Mouse (Mus musculus) hindlimb bud, embryonic 11.5 days (tissue): ENCODE measurements around the gene Pih1d1.
"Not testable (repeated sequence)": the region's sequence is repeated elsewhere in the genome, so short reads cannot be mapped to it uniquely, and the experiment has no call there.

Experiments
- DNase-seq: peaks from one replicate; pipeline ENCODE4 v3.0.0-alpha.2; 2012; ENCODE audit warnings: low read depth, low spot score; ENCODE audit errors: extremely low spot score

The Pih1d1 gene

DNA sequence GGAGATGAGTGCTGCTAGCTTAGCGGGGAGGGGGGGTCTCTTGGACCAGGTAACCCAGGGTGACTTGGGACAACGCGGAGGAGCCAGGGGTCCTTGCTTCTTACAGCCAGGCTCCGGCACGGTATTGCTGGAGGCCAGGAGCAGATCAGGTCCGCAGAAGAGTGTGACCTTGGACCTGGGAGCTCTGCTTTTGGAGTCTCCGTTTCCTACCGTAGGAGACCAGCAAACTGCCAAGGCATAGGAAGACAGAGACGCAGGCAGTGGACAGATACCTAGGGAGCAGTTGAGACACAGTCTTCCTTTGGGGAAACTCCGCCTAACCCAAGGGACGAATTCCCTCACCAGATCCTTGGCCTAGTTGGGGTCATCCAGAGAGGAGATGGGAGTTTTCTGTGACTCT lies 11.6 kb downstream of the Pih1d1 start:
- DNase-seq: no peak

DNA sequence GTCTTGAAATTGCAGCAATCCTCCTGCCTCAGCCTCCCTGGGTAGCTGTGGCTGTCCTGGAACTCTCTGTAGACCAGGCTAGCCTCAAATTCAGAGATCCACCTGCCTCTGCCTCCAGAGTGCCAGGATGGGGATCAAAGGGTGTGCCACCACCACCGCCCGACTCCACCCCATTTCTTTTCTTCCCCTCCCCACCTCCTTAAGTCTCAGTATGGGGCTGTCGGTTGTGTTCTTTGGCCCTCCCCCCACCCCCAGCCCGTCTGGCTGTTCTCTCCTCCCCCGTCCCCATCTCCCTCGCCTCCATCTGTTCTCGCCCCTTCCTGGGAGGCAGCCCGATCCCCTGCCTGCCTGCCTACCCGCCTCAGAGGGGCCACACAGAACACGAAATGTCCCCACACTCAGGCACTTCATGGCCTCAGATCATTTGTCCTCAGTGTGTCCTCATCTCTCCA lies 12.9 kb downstream of the Pih1d1 start:
- DNase-seq: no peak

DNA sequence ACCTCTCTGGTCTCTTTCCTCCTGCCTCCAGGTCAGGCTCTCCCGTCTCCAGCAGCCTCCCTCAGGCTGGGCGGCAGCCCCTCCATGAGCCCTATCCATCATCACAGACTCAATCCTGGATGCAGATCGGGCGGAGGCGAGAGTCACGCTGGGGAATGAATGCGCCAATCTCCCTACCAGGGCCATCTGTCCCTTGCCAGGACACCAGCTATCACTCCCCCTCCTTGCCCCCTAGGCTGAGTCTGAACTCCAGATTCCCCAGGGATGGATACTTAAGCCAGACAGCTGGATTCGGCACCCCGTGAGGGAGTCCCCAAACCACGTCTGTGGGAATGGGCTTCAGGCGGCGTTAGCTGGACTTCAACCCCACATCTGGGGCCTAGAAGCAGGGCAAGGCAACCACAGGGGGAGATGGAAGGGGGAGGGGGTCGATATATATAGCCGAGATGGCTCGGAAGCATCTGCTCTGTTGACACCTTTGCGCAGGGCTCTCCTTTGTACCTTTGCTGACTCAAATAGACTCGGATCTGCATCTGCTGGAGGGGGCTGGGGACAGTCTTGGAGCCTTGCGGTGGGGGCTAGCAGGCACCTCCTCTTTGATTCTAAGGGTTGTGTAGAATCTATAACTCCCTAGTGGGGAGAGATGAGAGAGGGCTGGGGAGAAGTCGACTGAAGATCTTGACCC lies 13.8 kb downstream of the Pih1d1 start:
- no peak for DNase-seq

DNA sequence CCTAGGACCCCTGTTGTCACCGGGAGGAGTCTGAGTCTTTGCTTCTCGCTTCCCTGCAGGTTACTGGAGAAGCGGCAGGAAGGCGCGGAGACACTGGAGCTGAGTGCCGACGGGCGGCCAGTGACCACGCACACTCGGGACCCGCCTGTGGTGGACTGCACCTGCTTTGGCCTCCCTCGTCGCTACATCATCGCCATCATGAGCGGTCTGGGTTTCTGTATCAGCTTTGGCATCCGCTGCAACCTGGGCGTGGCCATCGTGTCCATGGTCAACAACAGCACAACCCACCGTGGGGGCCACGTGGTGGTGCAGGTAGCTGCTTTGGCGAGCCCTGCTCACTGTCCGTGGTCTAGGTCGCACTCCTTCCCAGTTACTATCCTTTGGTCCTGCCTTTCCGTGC lies 14.6 kb downstream of the Pih1d1 start:
- no peak for DNase-seq

DNA sequence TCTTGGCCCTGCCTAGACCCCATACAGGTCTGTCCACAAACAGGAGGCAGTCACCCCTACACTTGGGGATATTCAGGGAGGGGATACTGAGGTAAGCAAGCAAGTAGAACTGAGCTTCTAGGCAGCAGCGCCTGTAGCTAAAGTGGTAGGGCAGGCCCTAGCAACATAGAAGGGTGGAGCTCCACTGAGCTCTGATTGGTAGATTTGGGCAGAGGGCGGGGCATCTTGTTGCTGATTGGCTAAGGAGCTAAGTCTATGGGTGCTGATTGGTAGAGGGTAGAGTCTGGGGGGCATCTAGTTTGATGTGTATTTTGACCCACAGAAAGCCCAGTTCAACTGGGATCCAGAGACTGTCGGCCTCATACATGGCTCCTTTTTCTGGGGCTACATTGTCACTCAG lies 15.4 kb downstream of the Pih1d1 start:
- no peak for DNase-seq

DNA sequence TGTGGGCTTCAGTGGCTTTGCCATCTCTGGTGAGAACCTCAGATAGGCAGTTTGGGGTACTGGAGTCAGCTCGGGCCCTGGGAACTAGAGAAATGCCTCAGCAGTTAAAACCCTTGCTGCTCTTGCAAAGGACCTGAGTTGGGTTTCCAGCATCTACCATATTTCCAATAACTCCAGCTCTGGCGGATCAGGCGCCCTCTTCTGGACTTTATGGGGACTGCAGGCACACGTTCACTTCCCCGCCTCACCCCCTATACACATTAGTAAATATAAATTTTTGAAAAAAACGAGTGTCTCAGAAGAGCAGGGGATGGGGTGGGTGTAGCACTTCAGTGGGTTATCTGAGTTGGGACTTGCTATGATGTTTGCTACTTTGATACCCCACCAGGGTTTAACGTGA lies 18.9 kb downstream of the Pih1d1 start:
- DNase-seq: no peak

DNA sequence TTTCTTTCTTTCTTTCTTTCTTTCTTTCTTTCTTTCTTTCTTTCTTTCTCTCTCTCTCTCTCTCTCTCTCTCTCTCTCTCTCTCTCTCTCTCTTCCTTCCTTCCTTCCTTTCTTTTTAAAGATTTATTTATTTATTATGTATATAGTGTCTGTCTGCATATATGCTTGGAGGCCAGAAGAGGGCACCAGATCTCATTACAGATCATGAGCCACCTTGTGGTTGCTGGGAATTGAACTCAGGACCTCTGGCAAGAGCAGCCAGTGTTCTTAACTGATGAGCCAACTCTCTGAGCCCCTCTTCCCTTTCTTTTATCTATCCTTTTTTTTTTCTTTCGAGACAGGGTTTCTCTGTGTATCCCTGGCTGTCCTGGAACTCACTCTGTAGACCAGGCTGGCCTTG lies 19.7 kb downstream of the Pih1d1 start:
- not testable (repeated sequence) for DNase-seq

DNA sequence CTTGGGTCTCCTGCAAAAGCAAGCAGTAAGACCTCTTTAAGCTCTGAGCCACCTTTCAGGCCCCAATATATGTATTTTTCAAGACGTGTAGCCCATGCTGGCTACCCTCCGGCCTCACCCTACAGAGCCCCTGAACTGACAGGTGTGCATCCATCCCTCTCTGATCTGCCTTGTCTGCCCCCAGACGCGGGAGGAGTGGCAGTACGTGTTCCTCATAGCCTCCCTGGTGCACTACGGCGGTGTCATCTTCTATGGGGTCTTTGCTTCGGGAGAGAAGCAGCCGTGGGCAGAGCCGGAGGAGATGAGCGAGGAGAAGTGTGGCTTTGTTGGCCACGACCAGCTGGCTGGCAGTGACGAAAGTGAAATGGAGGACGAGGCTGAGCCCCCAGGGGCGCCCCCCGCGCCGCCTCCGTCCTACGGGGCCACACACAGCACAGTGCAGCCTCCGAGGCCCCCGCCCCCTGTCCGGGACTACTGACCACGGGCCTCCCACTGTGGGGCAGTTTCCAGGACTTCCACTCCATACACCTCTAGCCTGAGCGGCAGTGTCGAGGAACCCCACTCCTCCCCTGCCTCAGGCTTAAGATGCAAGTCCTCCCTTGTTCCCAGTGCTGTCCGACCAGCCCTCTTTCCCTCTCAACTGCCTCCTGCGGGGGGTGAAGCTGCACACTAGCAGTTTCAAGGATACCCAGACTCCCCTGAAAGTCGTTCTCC lies 20.6 kb downstream of the Pih1d1 start:
- DNase-seq: no peak

DNA sequence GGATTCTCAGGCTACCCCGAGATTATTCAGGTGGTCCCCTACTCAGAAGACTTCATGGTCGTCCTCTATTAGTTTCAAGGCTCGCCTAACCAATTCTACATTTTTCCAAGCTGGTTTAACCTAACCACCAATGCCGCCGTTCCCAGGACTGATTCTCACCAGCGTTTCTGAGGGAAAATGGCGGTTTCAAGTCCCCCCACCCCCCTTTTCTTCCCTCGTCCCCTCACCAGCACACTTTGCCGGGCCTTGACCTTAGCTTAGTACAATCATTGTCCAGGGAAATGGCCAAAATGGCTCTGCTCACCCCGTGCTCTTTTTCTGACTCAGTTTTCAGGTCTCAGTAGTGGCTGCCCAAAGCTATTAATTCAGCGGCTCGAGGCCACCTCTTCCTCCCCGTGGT lies 21.3 kb downstream of the Pih1d1 start:
- DNase-seq: no peak

DNA sequence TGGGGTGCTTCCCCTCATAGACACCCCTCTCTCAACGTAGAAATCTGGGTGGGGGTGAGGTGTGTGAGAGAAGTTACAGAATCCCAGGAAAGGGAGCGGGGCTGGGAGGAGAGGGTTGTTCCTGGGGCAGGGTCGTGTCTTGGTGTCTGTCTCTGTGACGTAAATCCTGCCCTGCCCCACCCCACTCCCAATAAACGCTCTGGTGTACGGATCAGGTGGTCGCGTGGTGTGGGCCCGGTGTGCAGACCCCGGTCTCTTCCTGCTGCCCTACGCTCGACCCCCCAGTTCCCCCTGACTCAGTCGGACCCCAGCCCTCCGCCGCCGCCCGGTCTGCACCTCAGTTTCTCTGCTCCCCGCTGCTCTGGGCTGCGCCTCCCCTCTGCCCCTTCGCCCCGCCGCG lies 21.8 kb downstream of the Pih1d1 start:
- DNase-seq: no peak

DNA sequence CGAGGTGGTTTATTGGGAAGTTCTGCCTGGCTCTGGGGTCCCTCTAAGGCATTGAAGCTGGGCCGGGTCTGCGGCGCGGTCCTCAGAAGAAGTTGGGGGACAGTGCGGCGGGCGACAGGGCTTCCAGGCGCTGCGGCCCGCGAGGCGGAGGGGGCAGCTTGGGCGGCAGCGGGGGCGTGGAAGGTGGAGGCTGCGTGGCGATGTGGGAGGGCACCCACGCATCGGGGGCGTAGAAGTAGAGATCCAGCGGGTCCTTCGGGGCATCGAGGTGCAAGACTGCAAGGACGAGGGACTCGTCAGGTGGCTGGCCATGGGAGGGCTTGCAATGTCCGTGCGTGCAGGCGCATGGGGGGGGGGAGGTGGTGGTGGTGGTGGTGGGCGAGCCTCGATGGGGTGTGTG lies 22.3 kb downstream of the Pih1d1 start:
- no peak for DNase-seq

DNA sequence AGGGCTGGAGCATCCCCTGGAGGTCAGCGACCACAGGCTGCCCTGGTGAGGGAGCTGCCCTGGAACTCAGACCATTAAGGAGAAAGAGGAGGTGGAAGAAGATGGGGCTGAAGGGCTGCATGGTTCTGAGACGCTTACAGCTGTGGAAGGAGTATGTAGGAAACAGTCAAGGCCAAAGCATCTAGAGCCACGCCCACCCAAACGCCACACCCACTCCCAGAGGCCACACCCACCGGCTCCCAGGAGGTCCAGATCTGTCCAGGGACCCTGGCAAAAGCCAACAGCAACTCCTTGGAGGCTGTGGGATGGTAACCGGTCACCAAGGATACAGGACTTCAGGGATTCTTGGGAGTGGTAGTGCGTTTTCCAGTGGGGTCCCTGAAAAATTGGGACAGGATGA lies 24.4 kb downstream of the Pih1d1 start:
- DNase-seq: no peak

DNA sequence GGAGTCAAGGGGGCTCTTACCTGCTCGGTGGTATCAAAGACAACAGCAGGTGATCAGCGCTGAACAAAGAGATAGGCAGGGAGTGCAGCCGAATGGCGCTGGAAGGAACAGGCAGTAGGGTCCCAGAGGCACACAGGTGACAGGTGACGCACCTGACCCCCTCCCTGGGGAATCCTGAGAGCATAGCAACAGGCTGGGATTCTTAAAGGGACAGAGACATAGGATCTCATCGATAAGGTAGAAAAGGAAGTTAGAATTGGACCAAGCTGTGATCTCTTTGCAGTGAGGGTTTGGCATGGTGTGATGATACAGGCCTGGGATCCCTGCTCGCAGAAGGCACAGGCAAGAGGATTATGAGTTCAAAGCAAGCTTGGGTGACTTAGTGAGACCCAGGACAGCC lies 25.4 kb downstream of the Pih1d1 start, which contains the start of gene Gfy:
TSS of gene Gfy (minus strand) at position 101 of the 400 bp plus-strand sequence.
- no peak for DNase-seq

DNA sequence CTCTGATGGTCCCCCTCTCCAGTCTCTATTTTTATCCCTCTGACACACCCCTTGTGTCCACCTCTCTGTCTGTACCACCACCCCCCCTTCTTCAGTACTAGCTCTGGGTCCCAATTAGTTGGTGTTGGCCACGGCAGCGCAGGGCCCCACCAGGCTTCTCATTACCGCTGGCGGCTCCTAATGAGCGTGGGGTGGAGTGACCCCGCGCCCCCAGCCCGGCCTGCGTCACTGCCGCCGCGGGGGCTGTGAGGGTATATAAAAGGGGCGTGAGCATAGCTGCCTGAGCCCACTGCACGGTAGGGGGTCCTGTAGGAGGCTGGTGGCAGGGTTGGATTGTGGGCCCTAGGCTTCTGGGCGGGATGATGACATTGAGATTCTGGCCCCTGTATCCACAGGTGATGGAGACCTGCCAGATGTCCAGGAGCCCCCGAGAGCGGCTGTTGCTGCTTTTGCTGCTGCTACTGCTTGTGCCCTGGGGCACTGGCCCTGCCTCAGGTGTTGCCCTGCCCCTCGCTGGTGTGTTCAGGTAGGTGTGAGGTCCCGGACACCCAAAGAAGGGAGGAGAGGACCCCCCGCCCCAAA lies 26.9 kb downstream of the Pih1d1 start, which contains the start of gene Pth2:
TSS of gene Pth2 (plus strand) at position 100 of the 582 bp plus-strand sequence.
- no peak for DNase-seq

DNA sequence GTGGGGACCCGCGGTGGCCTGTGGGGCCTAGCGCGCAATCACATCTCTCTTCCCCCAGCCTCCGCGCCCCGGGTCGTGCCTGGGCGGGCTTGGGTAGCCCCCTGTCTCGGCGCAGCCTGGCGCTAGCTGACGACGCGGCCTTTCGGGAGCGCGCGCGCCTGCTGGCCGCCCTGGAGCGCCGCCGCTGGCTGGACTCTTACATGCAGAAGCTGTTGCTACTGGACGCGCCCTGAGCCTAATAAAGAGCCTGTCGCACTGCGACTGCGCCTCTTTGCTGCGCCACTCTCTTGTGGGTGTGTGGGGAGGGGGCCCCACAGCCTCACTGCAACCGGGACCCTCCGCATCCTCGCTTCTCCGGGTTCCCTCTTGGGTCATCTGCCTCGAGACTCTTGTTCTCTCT lies 27.4 kb downstream of the Pih1d1 start:
- no peak for DNase-seq

DNA sequence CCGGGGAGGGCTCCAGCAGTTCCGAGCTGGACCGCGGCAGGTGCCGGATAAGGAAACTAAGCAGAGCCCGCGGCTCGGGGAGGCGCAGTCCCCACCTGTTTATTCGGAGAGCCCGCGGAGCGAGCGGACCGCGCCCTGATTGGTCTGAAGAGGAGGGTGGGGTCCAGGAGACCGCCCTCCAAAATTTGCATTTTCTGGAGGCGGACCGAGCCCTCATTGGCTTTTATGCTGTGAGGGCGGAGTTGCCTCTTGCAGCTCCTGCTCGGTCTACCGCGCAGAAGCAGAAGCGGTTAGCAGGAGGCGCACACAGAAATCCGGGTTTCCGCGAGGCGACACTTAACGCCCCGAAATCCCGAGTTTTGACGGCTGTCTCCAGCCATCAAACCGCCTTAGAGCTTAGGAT lies 28.1 kb downstream of the Pih1d1 start:
- peak; percentile 62 for DNase-seq

DNA sequence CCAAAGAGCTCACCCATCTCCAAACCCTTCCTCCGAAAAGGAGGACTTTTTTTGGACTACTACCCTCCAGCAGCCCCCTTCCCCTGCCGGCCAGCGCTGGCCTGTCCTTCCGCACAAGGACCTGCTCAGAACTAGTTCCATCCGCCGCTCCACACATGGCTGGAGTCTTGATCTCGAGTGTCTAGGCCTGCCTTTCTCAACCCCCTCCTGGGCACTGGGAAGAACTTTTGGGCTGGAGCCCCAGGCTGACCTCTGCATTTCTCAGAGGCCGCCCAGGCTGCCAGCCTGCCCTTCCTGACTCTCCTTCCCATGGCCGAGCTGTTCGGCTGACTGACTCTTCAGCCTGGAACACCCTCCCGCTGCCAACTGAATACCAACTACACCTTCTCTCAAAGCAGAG lies 28.5 kb downstream of the Pih1d1 start:
- DNase-seq: no peak

DNA sequence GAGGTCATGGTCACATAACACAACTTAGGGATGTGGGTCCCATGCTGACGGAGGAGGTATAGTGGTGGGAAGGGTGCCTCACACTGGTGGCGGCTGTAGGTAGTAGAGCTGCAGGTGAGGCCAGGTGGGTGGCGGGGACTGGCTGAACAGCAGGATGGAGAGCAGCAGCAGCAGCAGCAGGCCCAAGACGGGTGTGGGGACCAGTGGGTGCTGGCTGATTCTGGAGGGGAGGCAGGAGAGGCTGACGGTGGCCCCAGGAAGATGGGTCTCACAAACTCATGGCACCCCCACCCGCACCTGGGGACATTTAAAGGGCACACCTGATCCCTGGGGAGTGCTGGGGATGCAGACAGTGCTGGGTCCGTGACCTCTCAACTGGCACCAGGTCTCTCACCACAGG lies 29.6 kb downstream of the Pih1d1 start:
- DNase-seq: no peak

DNA sequence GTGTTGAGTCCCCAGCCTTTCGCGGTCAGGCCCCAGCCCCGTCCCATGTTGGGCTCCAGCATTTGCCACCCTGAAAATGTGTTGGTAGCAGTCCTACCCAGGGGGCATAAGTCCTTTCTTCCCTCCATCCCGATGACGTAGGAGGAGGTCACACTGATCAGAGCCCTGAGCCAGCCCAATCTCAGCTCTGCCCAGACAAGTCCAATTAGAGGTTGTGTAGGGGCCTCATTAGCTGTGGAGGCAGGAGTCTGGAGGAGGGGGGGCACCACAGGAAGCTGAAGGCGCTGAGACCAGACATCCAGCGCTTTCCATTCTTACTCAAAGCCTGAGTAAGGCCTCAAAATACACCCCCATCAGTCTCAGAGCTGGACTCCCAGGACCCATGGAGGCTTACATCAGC lies 31.8 kb downstream of the Pih1d1 start:
- no peak for DNase-seq

DNA sequence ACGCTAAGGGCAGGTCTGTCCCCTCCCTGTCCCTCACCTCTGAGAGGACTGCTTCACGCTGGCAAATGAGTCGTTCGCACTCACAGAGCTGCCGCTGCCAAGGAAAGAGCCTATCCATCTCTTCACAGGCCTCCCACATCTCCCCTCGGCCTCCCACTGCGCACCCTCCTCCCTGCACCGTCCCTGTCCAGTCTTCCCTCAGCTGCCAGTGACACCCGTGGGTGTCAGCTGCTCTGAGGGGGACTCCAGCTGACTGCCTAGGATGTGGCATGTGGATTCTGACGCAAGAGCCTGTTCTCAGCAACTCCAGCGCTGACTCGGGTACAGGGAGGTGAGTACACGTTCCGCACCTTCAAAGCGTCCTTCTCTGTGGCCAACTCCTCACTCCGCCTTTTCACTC lies 35.5 kb downstream of the Pih1d1 start:
- DNase-seq: no peak

DNA sequence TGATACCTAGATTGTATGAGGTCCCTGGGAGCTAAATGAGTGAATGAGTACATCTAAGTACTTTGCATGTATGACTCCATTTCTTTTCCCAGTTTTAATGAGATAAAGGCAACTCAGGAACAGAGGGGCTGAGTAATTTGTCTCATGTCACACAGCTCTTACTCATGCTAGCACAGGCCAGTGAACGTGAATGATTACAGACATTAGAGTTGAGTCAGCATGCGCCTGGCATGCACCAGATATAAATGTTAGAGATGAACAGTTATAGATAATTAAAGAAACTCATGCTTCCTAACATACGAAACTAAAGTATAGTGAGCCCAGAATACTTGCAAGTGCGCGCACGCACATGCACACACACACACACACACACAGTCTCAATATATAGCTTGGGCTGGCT lies 36.1 kb downstream of the Pih1d1 start:
- DNase-seq: no peak

DNA sequence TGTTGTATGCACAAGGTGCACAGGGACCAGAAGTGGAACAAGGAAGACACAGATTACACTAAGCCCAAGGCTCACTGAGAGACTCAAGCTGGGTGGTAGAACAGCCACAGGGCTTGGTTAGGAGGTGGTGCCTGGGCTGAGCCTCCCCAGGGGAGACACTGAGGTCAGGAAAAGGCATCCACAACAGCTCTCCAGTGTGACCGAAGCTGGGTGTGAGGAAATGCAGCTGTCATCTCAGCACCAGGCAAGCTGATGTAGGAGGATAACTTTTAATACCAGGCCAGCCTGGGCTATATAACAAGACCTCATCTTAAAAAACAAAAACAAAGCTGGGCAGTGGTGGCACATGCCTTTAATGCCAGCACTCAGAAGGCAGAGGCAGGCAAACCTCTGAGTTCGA lies 37.1 kb downstream of the Pih1d1 start:
- DNase-seq: no peak
